Comparison of ENCODE assay signal across 14 mouse cellular contexts in genomic region chr8:121296597-121296996, GRCm38 (mm10).
A peak's percentile ranks its signal among the peaks of the same experiment; 100 is the strongest.
DNase-seq lines count a peak whose midpoint lies in the region; ATAC-seq lines count a peak whose summit lies in the region.
"Had no signal": no experiment of that assay in that cellular context is flagged by ENCODE, and none has a peak within 500 bp of the region (broad histone marks: within the 10 kb centered on the region; RNA-seq: fewer than 3 reads in every experiment).

No protein-coding gene starts in this region.

- no peak overlapping the region for H3K4me3 ChIP-seq in midbrain, embryonic 10.5 days
- H3K4me3 ChIP-seq in midbrain, embryonic 11.5 days (ENCODE audit: low read depth, low read length), result no peak overlapping the region
- no peak overlapping the region for H3K4me3 ChIP-seq in hindbrain, embryonic 15.5 days
- H3K4me3 ChIP-seq: heart, embryonic 15.5 days had no signal

- H3K4me2 ChIP-seq in midbrain, embryonic 11.5 days, result no peak overlapping the region
- no peak overlapping the region for H3K4me2 ChIP-seq in hindbrain, embryonic 15.5 days
- H3K4me2 ChIP-seq: heart, embryonic 15.5 days had no signal

- peaks cover 33% of the 10 kb centered on the region for H3K27me3 ChIP-seq in midbrain, embryonic 10.5 days (ENCODE audit: low read depth, poor library complexity, severe bottlenecking)
- no peaks in the 10 kb centered on the region for H3K27me3 ChIP-seq in midbrain, embryonic 11.5 days (ENCODE audit: control insufficient read depth, insufficient read depth, low read length)
- H3K27me3 ChIP-seq in hindbrain, embryonic 15.5 days, result no peaks in the 10 kb centered on the region

- no peak overlapping the region for H3K9ac ChIP-seq in midbrain, embryonic 11.5 days (ENCODE audit: low read length)
- no peak overlapping the region for H3K9ac ChIP-seq in hindbrain, embryonic 15.5 days
- H3K9ac ChIP-seq: heart, embryonic 15.5 days had no signal

- H3K27ac ChIP-seq in midbrain, embryonic 10.5 days (replicated peaks), result peak overlapping the region; percentile 64
- H3K27ac ChIP-seq in midbrain, embryonic 11.5 days (ENCODE audit: low read depth, low read length), result no peak overlapping the region
- H3K27ac ChIP-seq in hindbrain, embryonic 15.5 days (replicated peaks), result peak overlapping the region; percentile 77
- H3K27ac ChIP-seq: heart, embryonic 15.5 days; macrophage had no signal

- H3K9me3 ChIP-seq in midbrain, embryonic 10.5 days (replicated peaks), result no peaks in the 10 kb centered on the region
- no peaks in the 10 kb centered on the region for H3K9me3 ChIP-seq in midbrain, embryonic 11.5 days (ENCODE audit: control insufficient read depth, low read length)
- no peaks in the 10 kb centered on the region for H3K9me3 ChIP-seq in hindbrain, embryonic 15.5 days
- H3K9me3 ChIP-seq: heart, embryonic 15.5 days had no signal

- 49% methylated on average over 5 of the region's 5 CpGs for WGBS in midbrain, embryonic 10.5 days
- 55% methylated on average over 5 of the region's 5 CpGs for WGBS in midbrain, embryonic 11.5 days
- 13% methylated on average over 5 of the region's 5 CpGs for WGBS in hindbrain, embryonic 15.5 days

- H3K4me1 ChIP-seq in midbrain, embryonic 10.5 days, result peaks cover 56% of the 10 kb centered on the region
- H3K4me1 ChIP-seq in midbrain, embryonic 11.5 days (ENCODE audit: control insufficient read depth, insufficient read depth, low read length), result peaks cover 31% of the 10 kb centered on the region
- peaks cover 41% of the 10 kb centered on the region for H3K4me1 ChIP-seq in hindbrain, embryonic 15.5 days (replicated peaks)

- DNase-seq in embryo, embryonic 10.5 days (ENCODE audit: low spot score), result peak; percentile 61
- DNase-seq in embryo, embryonic 11 days, result no peak
- DNase-seq in midbrain, embryonic 10.5 days (ENCODE audit: low spot score), result no peak
- DNase-seq in midbrain, embryonic 11.5 days (ENCODE audit: low spot score, missing footprints), result no peak
- peak; percentile 64 for DNase-seq in telencephalon, adult 2 months (ENCODE audit: low read depth, low spot score)
- no peak for DNase-seq in thymus, postnatal 10 days (ENCODE audit: low spot score in 2 of 2)
- DNase-seq in heart, postnatal 10 days, result no peak
- DNase-seq: cerebellum, adult 9-11 months; kidney, postnatal 36 days; thymus, postnatal 4 days had no signal

- H3K36me3 ChIP-seq in midbrain, embryonic 10.5 days, result no peaks in the 10 kb centered on the region
- no peaks in the 10 kb centered on the region for H3K36me3 ChIP-seq in midbrain, embryonic 11.5 days (ENCODE audit: control insufficient read depth, insufficient read depth, low read length)
- no peaks in the 10 kb centered on the region for H3K36me3 ChIP-seq in hindbrain, embryonic 15.5 days
- H3K36me3 ChIP-seq: G1E; heart, embryonic 15.5 days had no signal

- intact Hi-C loops in heart, postnatal 10 days (cut with DNase I), result no loop called here

- ATAC-seq in midbrain, embryonic 11.5 days (ENCODE audit: low FRiP score), result no peak
- ATAC-seq in hindbrain, embryonic 15.5 days (ENCODE audit: low FRiP score, low read depth), result peak; percentile 85

Comparison
In these comparisons a context has a peak if more than half of its experiments do, and no peak if none do; other contexts are left out.
1. DNase-seq: peak in embryo, embryonic 10.5 days (single experiment) and telencephalon, adult 2 months (single experiment); none in embryo, embryonic 11 days (single experiment), midbrain, embryonic 10.5 days (single experiment), midbrain, embryonic 11.5 days (single experiment), thymus, postnatal 10 days (0 of 2) and heart, postnatal 10 days (0 of 2).